Mouse (Mus musculus): ENCODE results near the gene Poln.

GRCm38 (mm10) chr5:34124131-34124530, 45.1 kb downstream of the Poln start:
- TF ChIP-seq CTCF (IDR thresholded peaks at IDR 0.05; ENCODE audit: borderline replicate concordance, insufficient read depth, low read length) = no peak
- no peak for TF ChIP-seq POLR2A (IDR thresholded peaks at IDR 0.05; ENCODE audit: low read depth, low read length)
